Mouse (Mus musculus): ENCODE measurements around the gene Pogz. TPM values are rescaled to one million over a fixed set of nuclear protein-coding genes. Genes with fewer than 3 reads are reported as not detected.
"Not testable (repeated sequence)": the region's sequence is repeated elsewhere in the genome, so short reads cannot be mapped to it uniquely, and the experiment has no call there.

Gene Pogz
- total RNA-seq, 2 experiments from 2014 or later, result 35.1 to 38.6 TPM

- DNase-seq, result no peak
Measured at GRCm38 (mm10) chr3:94917816-94918361, 80.5 kb downstream of the Pogz start.

DNA sequence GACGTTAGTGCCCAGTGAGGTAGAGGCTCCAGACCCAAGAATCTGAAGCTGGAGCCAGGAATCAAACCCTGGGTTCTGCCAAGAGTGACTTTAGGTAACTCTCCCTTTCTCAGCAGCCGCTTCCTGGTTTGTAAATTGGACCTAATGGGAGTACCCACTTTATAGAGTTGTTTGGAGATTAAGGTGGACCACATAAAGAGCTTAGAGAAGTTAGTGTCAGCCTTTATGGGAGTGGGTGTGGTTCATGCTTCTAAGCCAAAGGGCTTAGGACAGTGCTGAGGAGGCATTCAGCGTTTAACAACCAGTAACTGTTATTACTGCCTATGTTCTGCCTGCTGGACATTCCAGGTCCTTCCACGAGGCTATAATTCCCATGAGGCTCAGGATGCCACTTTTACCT lies 81.5 kb downstream of the Pogz start:
- DNase-seq, result no peak

GRCm38 (mm10) chr3:94921104-94921503 lies 83.7 kb downstream of the Pogz start:
- no peak for DNase-seq

DNA sequence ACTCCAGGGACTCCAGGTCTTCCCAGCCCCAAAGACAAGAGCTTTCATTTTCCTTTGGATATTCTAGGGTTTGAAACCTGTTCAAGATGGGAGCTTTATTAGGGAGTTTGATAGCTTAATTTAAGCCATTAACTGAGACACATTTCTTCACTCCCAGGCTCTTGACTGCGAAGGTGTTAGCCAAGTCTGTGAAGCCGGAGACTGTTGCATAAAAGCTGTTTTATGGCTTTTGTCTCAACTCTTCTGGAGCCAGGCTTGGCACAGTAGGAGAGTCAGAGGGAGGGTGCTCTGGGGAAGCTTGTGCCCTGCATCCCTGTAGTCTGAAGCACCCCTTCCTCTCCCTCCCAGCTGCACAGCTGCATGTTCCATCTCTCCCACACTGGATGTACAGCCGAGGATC lies 85.0 kb downstream of the Pogz start:
- no peak for DNase-seq

DNA sequence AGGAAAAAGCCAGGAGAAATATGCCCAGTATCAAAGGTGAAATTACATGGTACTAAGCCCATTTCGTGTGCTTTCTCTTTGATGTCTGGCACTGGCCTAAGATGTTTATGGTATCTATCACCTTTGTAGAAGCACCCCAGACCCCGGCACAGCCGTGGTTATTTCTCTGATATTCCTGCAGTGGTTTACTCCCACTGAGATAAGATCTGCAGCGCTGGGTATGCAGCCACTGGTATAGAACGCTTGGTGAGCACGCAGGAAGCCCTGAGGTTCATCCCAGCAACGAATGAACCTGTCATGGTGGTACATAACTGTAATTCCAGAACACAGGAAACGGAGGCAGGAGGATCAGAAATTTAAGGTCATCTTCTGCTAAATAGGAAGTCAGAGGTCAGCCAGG lies 87.3 kb downstream of the Pogz start:
- no peak for DNase-seq

DNA sequence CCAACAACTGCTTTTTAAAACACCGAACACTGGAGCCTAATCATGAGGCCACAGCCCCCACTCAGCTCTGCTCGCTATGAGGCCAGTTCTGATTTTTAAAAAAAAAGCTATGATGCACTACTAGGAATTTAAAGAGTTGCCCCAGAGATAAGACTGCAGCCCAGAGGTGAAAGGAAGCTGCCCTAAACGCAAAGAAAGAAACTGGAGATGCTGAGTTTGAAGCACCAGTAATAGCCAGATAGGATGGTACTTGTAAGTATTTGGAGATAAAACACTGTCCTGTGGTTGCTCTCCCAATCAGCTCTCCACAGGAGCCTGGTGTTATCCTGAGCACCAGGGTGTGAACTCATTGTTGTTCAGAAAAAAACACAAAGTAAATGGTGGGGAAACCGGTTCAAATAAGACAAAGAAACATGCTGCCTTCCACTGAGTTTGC lies 89.0 kb downstream of the Pogz start:
- not testable (repeated sequence) for DNase-seq

- not testable (repeated sequence) for DNase-seq
Measured at GRCm38 (mm10) chr3:94928979-94929378, 91.6 kb downstream of the Pogz start.

DNA sequence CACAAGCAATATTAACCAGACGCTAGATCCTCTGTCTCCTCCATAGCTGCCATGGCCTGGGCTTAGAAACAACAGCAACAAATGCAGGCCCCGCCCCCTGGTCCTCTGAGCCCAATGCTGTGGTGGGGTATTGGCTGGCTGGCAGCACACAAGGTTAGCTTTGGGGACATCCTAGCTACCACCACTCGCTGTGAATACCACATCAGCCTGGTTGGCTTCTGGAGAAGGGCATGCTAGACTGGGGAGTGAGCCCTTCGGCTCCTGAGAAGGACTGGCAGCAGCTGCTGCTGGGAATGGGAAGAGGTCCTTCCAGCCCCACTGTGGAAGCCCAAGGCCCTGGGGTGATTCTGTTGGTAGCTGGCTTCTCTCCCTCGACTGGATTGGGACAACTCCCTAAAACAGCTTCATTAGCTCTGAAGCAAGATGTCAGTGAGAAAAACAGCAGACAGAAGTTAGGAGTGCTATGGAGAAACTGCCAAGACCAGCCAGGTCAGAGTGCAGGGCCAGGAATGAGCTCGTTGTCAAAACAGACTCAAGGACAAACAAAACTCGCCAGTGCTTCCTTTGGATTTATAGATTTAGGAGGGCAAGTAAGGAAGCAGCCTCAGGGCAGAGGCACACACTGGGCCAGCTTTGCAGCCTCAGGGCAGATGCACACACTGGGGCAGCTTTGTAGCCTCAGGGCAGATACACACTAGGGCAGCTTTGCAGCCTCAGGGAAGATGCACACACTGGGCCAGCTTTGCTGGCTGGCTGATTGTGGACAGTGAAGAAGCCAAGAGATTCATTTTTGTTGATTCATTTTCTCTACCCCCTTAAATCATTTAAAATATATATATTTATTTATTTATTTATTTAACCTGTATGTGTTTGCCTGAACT lies 93.3 kb downstream of the Pogz start:
- DNase-seq, result peak; percentile 26

GRCm38 (mm10) chr3:94931427-94932082 lies 94.2 kb downstream of the Pogz start:
- DNase-seq, result not testable (repeated sequence)

Other genes starting within 250 kb of the Pogz start
- gene Gm10972, start 194.5 kb upstream of the Pogz start, total RNA-seq (2021), result not detected
- 10 to 100 TPM in 1 of 2 experiments, 1 to 10 TPM in 1; 8.1 to 10.2 TPM for gene Tuft1, start 178.7 kb upstream of the Pogz start, total RNA-seq (2021)
- 1 to 10 TPM; 6.7 to 7.1 TPM for gene Selenbp2, start 144.0 kb upstream of the Pogz start, total RNA-seq (2021)
- under 1 TPM; 0.52 to 0.79 TPM for gene Cgn, start 51.1 kb upstream of the Pogz start, total RNA-seq (2021)
- 100 to 1,000 TPM; 297 to 299 TPM for gene Psmb4, start 49.4 kb downstream of the Pogz start, total RNA-seq (2021)
- gene Selenbp1, start 95.5 kb downstream of the Pogz start, total RNA-seq (2021), result 10 to 100 TPM; 47.4 to 48.9 TPM
- gene Rfx5, start 116.5 kb downstream of the Pogz start, total RNA-seq (2021), result 10 to 100 TPM in 1 of 2 experiments, 1 to 10 TPM in 1; 9.3 to 11.9 TPM
- gene Pi4kb, start 137.2 kb downstream of the Pogz start, total RNA-seq (2021), result 10 to 100 TPM; 33.4 to 36.5 TPM
- gene Zfp687, start 177.9 kb downstream of the Pogz start, total RNA-seq (2021), result 10 to 100 TPM; 30.7 to 33.4 TPM
- gene Psmd4, start 205.0 kb downstream of the Pogz start, total RNA-seq (2021), result 100 to 1,000 TPM; 145 to 147 TPM

Data from heart, postnatal 4 days (tissue).